Mouse (Mus musculus): ENCODE measurements around the gene Rnf34. TPM values are rescaled to one million over a fixed set of nuclear protein-coding genes. Genes with fewer than 3 reads are reported as not detected.

The Rnf34 gene
- total and polyA plus RNA-seq, 2 experiments from 2014 or later, result 36.1 to 41.5 TPM

DNA sequence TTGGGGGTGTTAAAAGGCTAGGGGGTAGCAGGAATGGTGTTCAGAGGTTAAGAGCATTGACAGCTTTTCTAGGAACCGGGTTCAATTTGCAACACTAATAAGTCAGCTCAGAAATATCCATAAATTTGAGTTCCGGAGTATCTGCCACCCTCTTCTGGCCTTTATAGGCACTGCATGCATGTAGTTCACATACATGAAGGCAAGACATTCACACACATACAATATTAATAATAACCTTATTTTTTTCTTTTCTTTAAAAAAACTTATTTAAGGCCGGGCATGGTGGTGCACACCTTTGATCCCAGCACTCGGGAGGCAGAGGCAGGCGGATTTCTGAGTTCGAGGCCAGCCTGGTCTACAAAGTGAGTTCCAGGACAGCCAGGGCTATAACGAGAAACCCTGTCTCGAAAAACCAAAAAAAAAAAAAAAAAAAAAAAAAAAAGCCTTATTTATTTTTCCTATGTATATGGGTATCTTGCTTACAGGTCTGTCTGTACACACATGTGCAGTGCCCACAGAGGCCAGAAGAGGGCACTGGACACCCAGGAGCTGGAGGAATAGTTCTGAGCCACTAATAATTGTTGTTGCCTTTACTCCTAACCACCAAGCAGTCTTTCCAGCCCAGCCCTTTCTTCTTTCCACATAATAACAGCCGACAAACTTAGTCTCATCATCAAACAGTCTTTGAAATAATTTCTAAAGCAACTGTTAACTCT is 38.3 kb upstream of the Rnf34 start:
- Histone ChIP-seq H3K9ac (replicated peaks; ENCODE audit: low read length, poor library complexity, severe bottlenecking) (no peak overlapping the region), H3K27me3 (ENCODE audit: insufficient read depth, low read length) (no peaks in the 10 kb centered on the region), H3K9me3 (ENCODE audit: low read length) (no peaks in the 10 kb centered on the region), H3K4me1 (ENCODE audit: insufficient read depth, low read length) (no peaks in the 10 kb centered on the region), H3K36me3 (ENCODE audit: insufficient read depth, low read length) (peaks cover 55% of the 10 kb centered on the region), H3K27ac (ENCODE audit: low read depth, low read length) (no peak overlapping the region), H3K4me2 (ENCODE audit: low read depth, low read length, poor library complexity, severe bottlenecking) (no peak overlapping the region), H3K4me3 (ENCODE audit: low read depth, low read length) (no peak overlapping the region)
- WGBS, result 91% methylated on average over 9 of the region's 9 CpGs
- peak; percentile 76 for TF ChIP-seq CTCF (IDR thresholded peaks at IDR 0.05)
- no peak for ATAC-seq (ENCODE audit: low FRiP score)
- peak; percentile 82 for DNase-seq (ENCODE audit: low spot score)

- H3K36me3 ChIP-seq (ENCODE audit: insufficient read depth, low read length), result peaks cover 55% of the 10 kb centered on the region
- WGBS, result 82% methylated on average over 3 of the region's 3 CpGs
Measured at GRCm38 (mm10) chr5:122812699-122813098, 37.1 kb upstream of the Rnf34 start.

DNA sequence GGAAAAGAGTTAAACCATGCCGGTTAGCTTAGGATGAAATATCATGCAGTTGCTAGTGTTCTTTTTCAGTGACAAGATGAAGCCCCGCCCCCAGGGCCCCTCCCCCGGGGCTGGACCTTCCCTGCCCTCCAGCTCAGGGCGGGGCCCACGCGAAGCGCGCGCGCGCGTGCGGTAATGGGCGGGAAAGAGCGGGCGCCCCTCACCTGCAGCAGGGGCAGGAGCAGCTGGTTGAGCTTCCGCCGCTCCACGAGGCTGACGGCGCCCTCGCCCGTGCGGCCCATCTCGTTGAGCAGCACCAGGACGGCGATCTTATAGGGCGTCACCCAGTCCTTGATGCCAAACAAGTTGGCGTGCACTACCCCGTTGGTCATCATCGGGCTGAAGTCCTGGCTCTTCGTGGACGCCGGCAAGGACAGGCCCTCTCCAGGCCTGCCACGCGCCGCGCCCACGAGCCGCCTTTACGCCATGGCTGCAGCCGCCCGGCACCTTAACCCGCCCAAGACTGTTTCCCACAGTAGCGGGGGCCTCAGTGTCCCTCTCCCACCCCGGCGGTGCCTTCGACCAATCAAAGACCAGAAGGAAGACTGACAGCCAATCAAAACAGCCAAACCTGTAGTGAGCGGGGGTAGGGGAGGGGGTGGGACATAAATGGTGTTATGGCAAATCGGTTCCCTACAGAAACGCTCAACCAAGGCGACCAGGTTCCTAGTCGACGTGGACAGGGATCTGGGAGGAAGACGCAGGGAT is 28.9 kb upstream of the Rnf34 start, which contains the start of gene Anapc5:
TSS of gene Anapc5 (minus strand) at position 563 of the 747 bp plus-strand sequence.
- H3K4me2 ChIP-seq (ENCODE audit: low read depth, low read length, poor library complexity, severe bottlenecking), result peak within 1 kb of the TSS; percentile 51
- H3K36me3 ChIP-seq (ENCODE audit: insufficient read depth, low read length), result peaks cover 23% of the 10 kb centered on the region
- WGBS, result under 1% methylated on average over 55 of the region's 55 CpGs
- H3K4me1 ChIP-seq (ENCODE audit: insufficient read depth, low read length), result no peaks in the 10 kb centered on the region
- peak within 1 kb of the TSS; percentile 96 for H3K27ac ChIP-seq (ENCODE audit: low read depth, low read length)
- TF ChIP-seq CTCF (IDR thresholded peaks at IDR 0.05), result no peak
- no peaks in the 10 kb centered on the region for H3K27me3 ChIP-seq (ENCODE audit: insufficient read depth, low read length)
- H3K9me3 ChIP-seq (ENCODE audit: low read length), result no peaks in the 10 kb centered on the region
- H3K9ac ChIP-seq (replicated peaks; ENCODE audit: low read length, poor library complexity, severe bottlenecking), result peak within 1 kb of the TSS; percentile 86
- DNase-seq (ENCODE audit: low spot score), result peak; percentile 99
- ATAC-seq (ENCODE audit: low FRiP score), result peak; percentile 100
- H3K4me3 ChIP-seq (ENCODE audit: low read depth, low read length), result peak within 1 kb of the TSS; percentile 80

More at GRCm38 (mm10) chr5:122812699-122813098, 37.1 kb upstream of the Rnf34 start:
- Histone ChIP-seq H3K9me3 (ENCODE audit: low read length) (no peaks in the 10 kb centered on the region), H3K27me3 (ENCODE audit: insufficient read depth, low read length) (no peaks in the 10 kb centered on the region), H3K4me2 (ENCODE audit: low read depth, low read length, poor library complexity, severe bottlenecking) (no peak overlapping the region), H3K4me1 (ENCODE audit: insufficient read depth, low read length) (no peaks in the 10 kb centered on the region), H3K9ac (replicated peaks; ENCODE audit: low read length, poor library complexity, severe bottlenecking) (no peak overlapping the region), H3K4me3 (ENCODE audit: low read depth, low read length) (no peak overlapping the region), H3K27ac (ENCODE audit: low read depth, low read length) (no peak overlapping the region)
- DNase-seq (ENCODE audit: low spot score), result no peak
- no peak for TF ChIP-seq CTCF (IDR thresholded peaks at IDR 0.05)
- ATAC-seq (ENCODE audit: low FRiP score), result no peak

DNA sequence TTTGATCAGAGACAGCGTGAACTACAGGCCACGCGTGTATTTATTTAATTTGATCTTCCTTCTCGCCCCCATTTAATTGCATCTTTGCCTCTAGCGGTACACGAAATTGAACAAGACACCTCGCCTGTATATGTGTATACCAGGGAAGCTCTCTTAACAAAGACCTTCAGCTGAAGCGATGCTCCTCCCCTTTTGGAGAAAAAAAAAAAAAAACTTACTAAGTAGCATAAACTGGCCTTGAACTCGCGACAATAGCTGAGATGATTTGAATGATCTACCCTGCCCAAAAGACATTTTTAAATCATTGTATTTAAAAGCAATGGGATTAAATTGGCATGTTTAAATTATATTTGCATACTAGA is 28.3 kb upstream of the Rnf34 start:
- Histone ChIP-seq H3K4me3 (ENCODE audit: low read depth, low read length) (peak overlapping the region; percentile 80), H3K9ac (replicated peaks; ENCODE audit: low read length, poor library complexity, severe bottlenecking) (peak overlapping the region; percentile 86; the same call in 1 of the 2 replicates), H3K27me3 (ENCODE audit: insufficient read depth, low read length) (no peaks in the 10 kb centered on the region), H3K36me3 (ENCODE audit: insufficient read depth, low read length) (peaks cover 20% of the 10 kb centered on the region), H3K9me3 (ENCODE audit: low read length) (no peaks in the 10 kb centered on the region), H3K4me2 (ENCODE audit: low read depth, low read length, poor library complexity, severe bottlenecking) (peak overlapping the region; percentile 43), H3K4me1 (ENCODE audit: insufficient read depth, low read length) (no peaks in the 10 kb centered on the region), H3K27ac (ENCODE audit: low read depth, low read length) (peak overlapping the region; percentile 96)
- no peak for DNase-seq (ENCODE audit: low spot score)
- WGBS, result under 1% methylated on average over 10 of the region's 10 CpGs
- peak; percentile 45; the same call in 1 of the 2 replicates for ATAC-seq (ENCODE audit: low FRiP score)
- TF ChIP-seq CTCF (IDR thresholded peaks at IDR 0.05), result no peak

- H3K27me3 ChIP-seq (ENCODE audit: insufficient read depth, low read length), result no peaks in the 10 kb centered on the region
- H3K9me3 ChIP-seq (ENCODE audit: low read length), result no peaks in the 10 kb centered on the region
- TF ChIP-seq CTCF (IDR thresholded peaks at IDR 0.05), result no peak
- H3K4me1 ChIP-seq (ENCODE audit: insufficient read depth, low read length), result no peaks in the 10 kb centered on the region
- ATAC-seq (ENCODE audit: low FRiP score) (no peak), DNase-seq (ENCODE audit: low spot score) (no peak)
- H3K27ac ChIP-seq (ENCODE audit: low read depth, low read length), result no peak overlapping the region
- H3K4me3 ChIP-seq (ENCODE audit: low read depth, low read length), result no peak overlapping the region
- peaks cover 12% of the 10 kb centered on the region for H3K36me3 ChIP-seq (ENCODE audit: insufficient read depth, low read length)
- no peak overlapping the region for H3K4me2 ChIP-seq (ENCODE audit: low read depth, low read length, poor library complexity, severe bottlenecking)
- 96% methylated on average over 4 of the region's 4 CpGs for WGBS
- H3K9ac ChIP-seq (replicated peaks; ENCODE audit: low read length, poor library complexity, severe bottlenecking), result no peak overlapping the region
Measured at GRCm38 (mm10) chr5:122822441-122822840, 27.4 kb upstream of the Rnf34 start.

DNA sequence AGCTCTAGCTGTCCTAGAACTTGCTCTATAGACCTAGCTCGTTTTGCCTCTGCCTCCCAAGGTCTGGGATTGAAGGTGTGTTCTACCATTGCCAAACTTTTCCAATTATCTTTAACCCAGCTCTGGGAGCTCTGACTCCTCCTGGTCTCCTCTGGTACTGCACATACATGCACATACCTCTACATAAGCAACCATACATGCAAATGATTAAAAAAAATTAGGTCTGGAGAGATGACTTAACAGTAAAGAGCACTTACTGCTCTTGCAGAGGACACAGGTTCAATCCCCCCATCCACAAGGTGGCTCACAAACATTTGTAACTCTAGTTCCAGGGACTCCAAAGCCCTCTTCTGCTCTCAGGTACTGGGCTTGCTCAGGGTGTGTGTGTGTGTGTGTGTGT is 25.9 kb upstream of the Rnf34 start:
- H3K4me2 ChIP-seq (ENCODE audit: low read depth, low read length, poor library complexity, severe bottlenecking), result no peak overlapping the region
- DNase-seq (ENCODE audit: low spot score), result no peak
- TF ChIP-seq CTCF (IDR thresholded peaks at IDR 0.05), result peak; percentile 15; the same call in 1 of the 2 replicates
- H3K27me3 ChIP-seq (ENCODE audit: insufficient read depth, low read length), result no peaks in the 10 kb centered on the region
- ATAC-seq (ENCODE audit: low FRiP score), result no peak
- H3K9me3 ChIP-seq (ENCODE audit: low read length), result no peaks in the 10 kb centered on the region
- WGBS, result 55% methylated on average over 1 of the region's 1 CpGs
- H3K4me3 ChIP-seq (ENCODE audit: low read depth, low read length), result no peak overlapping the region
- H3K27ac ChIP-seq (ENCODE audit: low read depth, low read length), result no peak overlapping the region
- H3K36me3 ChIP-seq (ENCODE audit: insufficient read depth, low read length), result no peaks in the 10 kb centered on the region
- no peak overlapping the region for H3K9ac ChIP-seq (replicated peaks; ENCODE audit: low read length, poor library complexity, severe bottlenecking)
- no peaks in the 10 kb centered on the region for H3K4me1 ChIP-seq (ENCODE audit: insufficient read depth, low read length)

Measured in midbrain, postnatal 0 days (tissue).